Mouse (Mus musculus) liver, embryonic 12.5 days (tissue): ENCODE measurements around the gene Adprm. TPM values are rescaled to one million over a fixed set of nuclear protein-coding genes. Genes with fewer than 3 reads are reported as not detected.

Experiments used
- ATAC-seq: fragments of 200-750 bp; cut with Nextera tagmentation; 2 replicates; pipeline ENCODE4 v1.8.0; 2017; ENCODE audit warnings: moderate number of reproducible peaks, mild to moderate bottlenecking, moderate library complexity
- H3K27ac ChIP-seq: fragments of 300-500 bp; sonication (generic); 2 replicates; pipeline ENCODE4 v1.5.1; 2016; ENCODE audit warnings: mild to moderate bottlenecking
- H3K27me3 ChIP-seq: fragments of 300-500 bp; sonication (generic); replicated peaks from 2 replicates; pipeline ENCODE4 v1.6.1; 2016; ENCODE audit warnings: mild to moderate bottlenecking, moderate library complexity
- H3K36me3 ChIP-seq: fragments of 300-500 bp; sonication (generic); 2 replicates; pipeline ENCODE4 v1.6.1; 2016; ENCODE audit warnings: mild to moderate bottlenecking, moderate library complexity
- H3K4me1 ChIP-seq: fragments of 300-500 bp; sonication (generic); 2 replicates; pipeline ENCODE4 v1.6.1; 2016
- H3K4me2 ChIP-seq: fragments of 300-500 bp; sonication (generic); 2 replicates; pipeline ENCODE4 v1.6.1; 2016; ENCODE audit warnings: mild to moderate bottlenecking, moderate library complexity
- H3K4me3 ChIP-seq: fragments of 300-500 bp; sonication (generic); 2 replicates; pipeline ENCODE4 v1.5.1; 2016; ENCODE audit warnings: mild to moderate bottlenecking, moderate library complexity
- H3K9ac ChIP-seq: fragments of 300-500 bp; sonication (generic); 2 replicates; pipeline ENCODE4 v1.6.1; 2016; ENCODE audit warnings: mild to moderate bottlenecking, moderate library complexity
- H3K9me3 ChIP-seq: fragments of 300-500 bp; sonication (generic); replicated peaks from 2 replicates; pipeline ENCODE4 v1.6.1; 2016; ENCODE audit warnings: mild to moderate bottlenecking, moderate library complexity
- whole genome bisulfite sequencing: fragments of 180-500 bp; shearing (Covaris S2); methylation state at CpG from one replicate; pipeline ENCODE4 v1.1.7; 2016; ENCODE audit not compliant: insufficient replicate concordance; 5-methylcytosine and 5-hydroxymethylcytosine counted together
- polyA plus RNA-seq: library from polyadenylated mRNA; unstranded; fragments of >200 nt; fragmentation: Nextera tagmentation; extraction: Ambion mirVana; gene quantifications from 2 replicates; pipeline ENCODE4 v1.2.1, GENCODE M21; 2016

Gene Adprm
- polyA plus RNA-seq, 1 experiment from 2014 or later: 11.9 TPM

- 0 out of 2 replicates have a peak, but pooled peaks cover 5% of the 10 kb centered on the region for H3K4me1 ChIP-seq
- ATAC-seq: no peak
- peaks cover 9% of the 10 kb centered on the region; the same call in 1 of the 2 replicates for H3K27me3 ChIP-seq
- 59% methylated on average over 3 of the region's 3 CpGs for WGBS
- H3K9ac ChIP-seq: no peak overlapping the region
- no peak overlapping the region for H3K27ac ChIP-seq
- no peak overlapping the region for H3K4me3 ChIP-seq
- no peaks in the 10 kb centered on the region for H3K36me3 ChIP-seq
- H3K4me2 ChIP-seq: no peak overlapping the region
- H3K9me3 ChIP-seq: no peaks in the 10 kb centered on the region
These were observed 22.6 kb upstream of the Adprm start for GRCm38 (mm10) chr11:67075036-67075435.

- peaks cover 5% of the 10 kb centered on the region; the same call in 1 of the 2 replicates for H3K27me3 ChIP-seq
- H3K27ac ChIP-seq: no peak overlapping the region
- H3K36me3 ChIP-seq: no peaks in the 10 kb centered on the region
- H3K4me3 ChIP-seq: no peak overlapping the region
- no peak overlapping the region for H3K4me2 ChIP-seq
- H3K4me1 ChIP-seq: 0 out of 2 replicates have a peak, but pooled peaks cover 5% of the 10 kb centered on the region
- H3K9me3 ChIP-seq: no peaks in the 10 kb centered on the region
- H3K9ac ChIP-seq: no peak overlapping the region
- no peak for ATAC-seq
- WGBS: 68% methylated on average over 15 of the region's 15 CpGs
These were observed 20.3 kb upstream of the Adprm start for GRCm38 (mm10) chr11:67072615-67073130.

DNA sequence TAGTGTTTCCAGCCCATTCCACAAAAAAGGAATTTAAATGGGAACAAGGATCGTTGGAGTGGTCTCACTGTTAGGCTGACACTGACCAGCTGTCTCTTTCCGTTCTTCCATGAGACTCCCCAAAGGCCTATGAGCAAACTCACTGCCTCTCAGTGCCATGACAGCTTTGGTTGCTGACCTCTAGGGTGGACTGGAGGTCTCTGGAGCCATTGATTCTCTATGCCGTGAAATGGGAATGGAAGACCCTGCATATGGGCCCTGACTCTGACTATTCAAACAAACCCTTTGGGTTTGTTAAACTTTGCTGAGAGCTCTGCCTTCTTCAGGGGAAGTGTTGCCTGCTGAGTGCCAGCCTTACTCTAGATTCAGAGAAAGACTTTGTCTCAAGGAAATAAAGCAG lies 15.3 kb upstream of the Adprm start:
- no peak overlapping the region for H3K9ac ChIP-seq
- H3K4me1 ChIP-seq: no peaks in the 10 kb centered on the region
- H3K36me3 ChIP-seq: peaks cover 42% of the 10 kb centered on the region
- no peak for ATAC-seq
- no peak overlapping the region for H3K4me2 ChIP-seq
- no peak overlapping the region for H3K4me3 ChIP-seq
- WGBS: 76% methylated on average over 3 of the region's 3 CpGs
- 0 out of 2 replicates have a peak, but pooled peaks cover 4% of the 10 kb centered on the region for H3K27me3 ChIP-seq
- H3K27ac ChIP-seq: no peak overlapping the region
- H3K9me3 ChIP-seq: no peaks in the 10 kb centered on the region

DNA sequence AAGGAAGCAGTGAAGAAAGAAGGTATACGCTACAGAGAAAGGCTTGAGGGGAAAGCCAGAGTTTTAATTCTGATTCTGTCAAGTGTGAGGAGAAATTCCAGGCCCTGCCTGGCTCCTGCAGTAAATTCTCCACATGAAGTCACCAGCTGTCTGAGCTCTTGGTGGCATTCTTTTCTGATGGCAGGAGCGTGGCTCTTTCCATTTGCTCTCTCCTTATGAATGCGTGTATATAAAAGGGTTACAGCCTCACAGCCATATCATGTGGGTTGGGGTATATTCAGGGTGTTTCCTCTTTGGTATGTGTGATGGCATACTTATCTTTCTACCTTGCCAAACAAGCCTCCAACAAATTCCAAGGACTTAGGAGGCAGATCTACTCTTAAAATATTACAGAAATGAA lies 10.3 kb upstream of the Adprm start:
- Histone ChIP-seq H3K36me3 (peaks cover 83% of the 10 kb centered on the region), H3K27me3 (no peaks in the 10 kb centered on the region), H3K4me3 (no peak overlapping the region), H3K4me1 (no peaks in the 10 kb centered on the region), H3K4me2 (no peak overlapping the region), H3K9me3 (no peaks in the 10 kb centered on the region), H3K27ac (no peak overlapping the region), H3K9ac (no peak overlapping the region)
- ATAC-seq: no peak
- WGBS: 83% methylated on average over 3 of the region's 3 CpGs

DNA sequence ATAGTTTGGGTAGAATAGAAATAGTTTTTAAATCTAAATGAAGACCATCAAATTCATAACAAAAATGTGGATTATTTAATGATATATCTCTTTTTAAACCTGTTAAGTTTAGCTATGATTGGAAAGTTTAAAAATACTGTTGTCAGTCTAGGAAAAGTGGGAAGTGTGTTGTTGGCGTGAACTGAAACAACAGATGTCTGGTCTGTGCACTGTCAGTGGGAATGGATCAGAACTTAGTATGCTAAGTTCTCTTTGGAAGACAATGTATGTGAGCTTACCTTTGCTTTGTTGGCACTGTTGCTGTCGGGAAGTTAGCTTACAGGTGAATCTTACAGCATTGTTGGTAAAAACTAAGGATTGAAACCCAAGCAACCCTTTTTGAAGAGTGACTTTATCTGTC lies 8.9 kb upstream of the Adprm start:
- Histone ChIP-seq H3K4me2 (no peak overlapping the region), H3K27me3 (no peaks in the 10 kb centered on the region), H3K4me1 (no peaks in the 10 kb centered on the region), H3K9ac (no peak overlapping the region), H3K27ac (no peak overlapping the region), H3K36me3 (peaks cover 90% of the 10 kb centered on the region), H3K9me3 (no peaks in the 10 kb centered on the region), H3K4me3 (no peak overlapping the region)
- ATAC-seq: no peak
- 80% methylated on average over 2 of the region's 2 CpGs for WGBS

DNA sequence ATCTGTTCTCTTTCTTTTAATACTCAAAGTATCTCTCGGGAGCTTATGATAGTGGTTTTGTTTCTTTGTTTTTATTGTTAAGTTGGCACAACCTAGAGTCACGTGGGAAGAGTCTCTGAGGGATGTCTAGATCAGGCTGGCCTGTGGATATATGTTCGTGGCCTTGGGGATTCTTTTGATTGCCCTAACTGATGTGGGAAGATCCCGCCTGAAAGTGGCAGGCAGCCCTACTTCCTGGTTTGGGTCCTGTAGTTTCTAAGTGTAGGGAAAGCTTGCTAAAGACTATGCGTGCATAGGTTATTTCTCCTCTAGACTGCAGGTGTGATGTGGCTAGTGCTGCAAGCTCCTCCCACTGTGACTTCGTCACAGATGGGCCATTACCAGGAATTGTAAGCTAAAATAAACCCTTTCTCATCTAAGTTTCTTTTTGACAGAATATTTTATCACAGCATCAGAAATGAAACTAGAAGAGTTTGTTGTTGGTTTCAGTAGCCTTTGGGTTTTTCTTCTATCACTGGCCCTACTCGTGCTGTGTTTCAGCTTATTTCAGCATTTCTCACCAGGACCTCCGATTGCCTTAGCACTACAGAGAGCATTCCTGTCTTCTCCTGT lies 2.5 kb upstream of the Adprm start:
- no peaks in the 10 kb centered on the region for H3K27me3 ChIP-seq
- no peak overlapping the region for H3K27ac ChIP-seq
- H3K4me2 ChIP-seq: no peak overlapping the region
- no peak for ATAC-seq
- peaks cover 59% of the 10 kb centered on the region for H3K36me3 ChIP-seq
- H3K9me3 ChIP-seq: no peaks in the 10 kb centered on the region
- no peak overlapping the region for H3K9ac ChIP-seq
- peaks cover 21% of the 10 kb centered on the region for H3K4me1 ChIP-seq
- 78% methylated on average over 8 of the region's 8 CpGs for WGBS
- no peak overlapping the region for H3K4me3 ChIP-seq

GRCm38 (mm10) chr11:67051676-67052320 lies 596 bp downstream of the Adprm start:
- peak overlapping the region; percentile 86 for H3K9ac ChIP-seq
- no peaks in the 10 kb centered on the region for H3K9me3 ChIP-seq
- WGBS: 13% methylated on average over 16 of the region's 16 CpGs
- H3K36me3 ChIP-seq: peaks cover 34% of the 10 kb centered on the region
- H3K27me3 ChIP-seq: no peaks in the 10 kb centered on the region
- H3K27ac ChIP-seq: peak overlapping the region; percentile 81
- peak overlapping the region; percentile 85 for H3K4me2 ChIP-seq
- ATAC-seq: peak; percentile 64
- H3K4me3 ChIP-seq: peak overlapping the region; percentile 92
- H3K4me1 ChIP-seq: peaks cover 21% of the 10 kb centered on the region

DNA sequence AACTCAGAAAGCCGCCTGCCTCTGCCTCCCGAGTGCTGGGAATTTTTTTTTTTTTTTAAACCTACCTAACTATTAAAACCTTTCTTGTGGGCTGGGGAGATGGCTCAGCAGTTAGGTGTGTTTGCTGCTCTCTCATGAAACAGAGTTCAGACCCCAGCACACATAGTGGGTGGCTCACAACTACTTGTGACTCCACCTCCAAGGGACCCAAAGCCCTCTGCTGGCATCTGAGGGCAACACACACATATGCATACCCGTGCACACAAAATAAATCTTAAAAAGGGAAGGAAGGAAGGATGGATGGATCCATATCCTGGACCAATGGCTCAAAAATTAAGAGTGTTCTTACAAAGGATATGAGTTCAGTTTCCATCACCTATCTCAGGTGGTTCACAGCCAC lies 3.1 kb downstream of the Adprm start:
- 73% methylated on average over 3 of the region's 3 CpGs for WGBS

DNA sequence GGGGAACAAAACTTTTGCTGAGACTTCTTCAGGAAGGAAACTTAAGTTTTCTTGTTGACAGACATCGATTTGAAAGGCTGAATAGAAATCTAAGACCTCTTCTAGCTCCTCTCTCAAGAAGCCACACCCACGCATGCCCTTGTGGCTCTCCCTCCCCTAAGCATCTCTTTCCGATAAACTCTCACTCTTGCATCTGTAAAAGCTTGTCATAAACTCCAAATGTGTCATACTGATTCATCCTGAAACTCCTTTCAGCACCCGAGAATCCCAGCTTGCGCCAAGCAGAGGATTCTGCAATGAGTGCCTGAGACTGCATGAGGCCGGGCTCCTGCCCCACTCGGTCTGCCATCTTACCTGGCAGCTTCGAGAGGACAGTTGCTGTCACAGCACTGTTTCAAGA lies 3.9 kb downstream of the Adprm start:
- 75% methylated on average over 8 of the region's 8 CpGs for WGBS
- Histone ChIP-seq H3K4me3 (no peak overlapping the region), H3K4me1 (peaks cover 19% of the 10 kb centered on the region), H3K27me3 (no peaks in the 10 kb centered on the region), H3K36me3 (peaks cover 12% of the 10 kb centered on the region), H3K9me3 (no peaks in the 10 kb centered on the region), H3K27ac (no peak overlapping the region), H3K9ac (no peak overlapping the region), H3K4me2 (no peak overlapping the region)
- no peak for ATAC-seq

More for the DNA sequence above, 3.1 kb downstream of the Adprm start:
- Histone ChIP-seq H3K4me3 (no peak overlapping the region), H3K27me3 (no peaks in the 10 kb centered on the region), H3K4me1 (peaks cover 26% of the 10 kb centered on the region), H3K9ac (no peak overlapping the region), H3K9me3 (no peaks in the 10 kb centered on the region), H3K36me3 (peaks cover 12% of the 10 kb centered on the region), H3K27ac (no peak overlapping the region), H3K4me2 (no peak overlapping the region)
- ATAC-seq: no peak

DNA sequence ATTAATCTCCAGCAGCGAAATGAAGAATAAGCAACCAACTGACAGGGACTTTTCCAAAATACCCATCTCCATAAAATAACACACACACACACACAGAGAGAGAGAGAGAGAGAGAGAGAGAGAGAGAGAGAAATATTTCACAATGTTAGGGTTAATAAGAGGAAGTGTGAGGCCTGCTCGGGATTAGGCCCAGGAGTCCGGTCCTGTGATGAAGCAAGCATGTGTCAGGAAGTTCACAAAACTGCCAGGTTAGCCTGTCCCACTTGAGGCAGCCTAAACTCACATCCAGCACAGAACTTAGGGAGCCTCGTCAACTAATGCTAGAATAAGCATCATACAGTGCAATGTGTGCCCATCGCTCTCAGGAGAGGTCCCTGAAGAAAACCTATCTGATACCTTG lies 5.2 kb downstream of the Adprm start:
- Histone ChIP-seq H3K4me1 (peaks cover 22% of the 10 kb centered on the region), H3K9me3 (no peaks in the 10 kb centered on the region), H3K27ac (no peak overlapping the region), H3K9ac (no peak overlapping the region), H3K4me2 (no peak overlapping the region), H3K4me3 (no peak overlapping the region), H3K27me3 (no peaks in the 10 kb centered on the region), H3K36me3 (peaks cover 18% of the 10 kb centered on the region)
- 77% methylated on average over 5 of the region's 5 CpGs for WGBS
- ATAC-seq: no peak

DNA sequence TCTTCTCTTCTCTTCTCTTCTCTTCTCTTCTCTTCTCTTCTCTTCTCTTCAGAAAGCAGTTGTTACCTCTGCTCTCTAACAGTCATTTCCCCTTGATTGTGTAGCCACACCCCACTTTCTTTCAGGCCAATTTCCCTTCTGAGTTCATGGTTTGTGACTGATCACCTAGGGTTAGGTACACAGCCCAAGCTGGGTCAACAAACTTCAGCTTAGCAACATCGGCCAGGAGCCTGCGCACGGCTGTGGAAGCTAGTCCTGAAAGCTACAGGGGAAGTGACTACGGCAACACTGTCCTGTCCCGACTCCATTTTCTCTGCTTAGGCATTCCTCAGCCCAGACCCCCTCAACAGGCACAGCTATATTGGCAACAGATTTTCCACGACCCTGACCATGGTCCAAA lies 7.4 kb downstream of the Adprm start:
- H3K27me3 ChIP-seq: no peaks in the 10 kb centered on the region
- H3K4me1 ChIP-seq: peaks cover 13% of the 10 kb centered on the region; the same call in 1 of the 2 replicates
- H3K9me3 ChIP-seq: no peaks in the 10 kb centered on the region
- no peak overlapping the region for H3K4me2 ChIP-seq
- no peak overlapping the region for H3K9ac ChIP-seq
- no peak overlapping the region for H3K27ac ChIP-seq
- H3K36me3 ChIP-seq: peaks cover 33% of the 10 kb centered on the region
- 67% methylated on average over 6 of the region's 6 CpGs for whole genome bisulfite sequencing
- ATAC-seq: peak; percentile 40; the same call in 1 of the 2 replicates
- no peak overlapping the region for H3K4me3 ChIP-seq

- Histone ChIP-seq H3K4me3 (no peak overlapping the region), H3K9me3 (no peaks in the 10 kb centered on the region), H3K9ac (no peak overlapping the region), H3K4me1 (peaks cover 13% of the 10 kb centered on the region; the same call in 1 of the 2 replicates), H3K36me3 (peaks cover 40% of the 10 kb centered on the region), H3K27ac (no peak overlapping the region), H3K27me3 (no peaks in the 10 kb centered on the region), H3K4me2 (no peak overlapping the region)
- ATAC-seq: peak; percentile 61
- 44% methylated on average over 8 of the region's 8 CpGs for WGBS
These were observed 9.4 kb downstream of the Adprm start for GRCm38 (mm10) chr11:67043007-67043406.
